Mouse (Mus musculus) monocyte, adult 59 days (primary cell): ENCODE results near the gene Mrps9. TPM values are rescaled to one million over a fixed set of nuclear protein-coding genes. Genes with fewer than 3 reads are reported as not detected.

Experiments
- total RNA-seq, 2 experiments: library from RNA; stranded (reverse); gene quantifications; one replicate each; pipeline ENCODE4 v1.2.4; 2023

The Mrps9 gene
- 10 to 100 TPM; 28.9 to 29.2 TPM for total RNA-seq

GRCm38 (mm10) chr1:42850663-42851397 lies at the start of gene Mrps9:
Gene Mrps9, plus strand, starts transcription at chr1:42851233.

GRCm38 (mm10) chr1:42952734-42953481 lies 101.9 kb downstream of the Mrps9 start, which contains the start of gene Gpr45:
Gene Gpr45, plus strand, starts transcription at chr1:42952872.

Other genes starting within 250 kb of the Mrps9 start
- gene Pou3f3, start 155.5 kb upstream of the Mrps9 start, total RNA-seq = not detected
- gene Gpr45, start 101.6 kb downstream of the Mrps9 start, total RNA-seq = not detected
- gene Tgfbrap1, start 247.4 kb downstream of the Mrps9 start, total RNA-seq = 10 to 100 TPM; 34.5 to 35.7 TPM
- gene AI597479, start 247.5 kb downstream of the Mrps9 start, total RNA-seq = 1 to 10 TPM; 4.7 to 6.4 TPM